Mouse (Mus musculus) cortical plate, adult 2 months (tissue): Measurements from ENCODE around the gene Ccser2.

Source experiments
- CTCF ChIP-seq: fragments of 200-500 bp; IDR thresholded peaks from 2 replicates; pipeline ENCODE4 v1.5.1; 2011; ENCODE audit warnings: mild to moderate bottlenecking, control low read depth, low read length; ENCODE audit not compliant: insufficient read depth; ENCODE audit errors: extremely low read depth
- POLR2A ChIP-seq: fragments of 200-500 bp; IDR thresholded peaks from 2 replicates; pipeline ENCODE4 v1.6.1; 2011; ENCODE audit warnings: mild to moderate bottlenecking, low read length, control low read depth; ENCODE audit not compliant: insufficient read depth; ENCODE audit errors: extremely low read depth

GRCm38 (mm10) chr14:37002852-37003251 lies 34.3 kb upstream of the Ccser2 start:
- TF ChIP-seq CTCF (no peak), POLR2A (no peak)
